Mouse (Mus musculus) brown adipose tissue, adult 24 weeks (tissue): ENCODE results near the gene Atcay. TPM values are rescaled to one million over a fixed set of nuclear protein-coding genes. Genes with fewer than 3 reads are reported as not detected.

Experiments
- H3K27ac ChIP-seq: fragments of 200-500 bp; replicated peaks from 2 replicates; pipeline ENCODE4 v1.5.1; 2012; ENCODE audit warnings: low read depth, mild to moderate bottlenecking, low read length
- H3K4me1 ChIP-seq: fragments of 200-500 bp; 2 replicates; pipeline ENCODE4 v1.6.1; 2012; ENCODE audit warnings: low read length, mixed read lengths; ENCODE audit not compliant: control insufficient read depth, insufficient read depth, insufficient read length
- H3K4me3 ChIP-seq: fragments of 200-500 bp; 2 replicates; pipeline ENCODE4 v1.5.1; 2012; ENCODE audit warnings: low read depth, mild to moderate bottlenecking, low read length, moderate library complexity; ENCODE audit not compliant: insufficient read depth
- polyA plus RNA-seq: library from polyadenylated mRNA; stranded (reverse); fragments of >200 nt; gene quantifications from 2 replicates; pipeline ENCODE4 v1.2.4, GENCODE M21; 2012; ENCODE audit not compliant: missing spikeins, insufficient read depth, insufficient read length

The Atcay gene
- polyA plus RNA-seq, 1 experiment = not detected

- H3K27ac ChIP-seq = no peak within 1 kb of the TSS
- no peak within 1 kb of the TSS for H3K4me3 ChIP-seq
- H3K4me1 ChIP-seq = no peaks in the 10 kb centered on the region
Measured at GRCm38 (mm10) chr10:81252424-81253419, 22.1 kb upstream of the Atcay start, which contains the start of gene Matk. Gene Matk, plus strand, starts transcription at chr10:81252935.

GRCm38 (mm10) chr10:81249442-81249841 is 18.8 kb upstream of the Atcay start:
- H3K4me3 ChIP-seq = no peak overlapping the region
- no peaks in the 10 kb centered on the region for H3K4me1 ChIP-seq
- H3K27ac ChIP-seq = no peak overlapping the region

DNA sequence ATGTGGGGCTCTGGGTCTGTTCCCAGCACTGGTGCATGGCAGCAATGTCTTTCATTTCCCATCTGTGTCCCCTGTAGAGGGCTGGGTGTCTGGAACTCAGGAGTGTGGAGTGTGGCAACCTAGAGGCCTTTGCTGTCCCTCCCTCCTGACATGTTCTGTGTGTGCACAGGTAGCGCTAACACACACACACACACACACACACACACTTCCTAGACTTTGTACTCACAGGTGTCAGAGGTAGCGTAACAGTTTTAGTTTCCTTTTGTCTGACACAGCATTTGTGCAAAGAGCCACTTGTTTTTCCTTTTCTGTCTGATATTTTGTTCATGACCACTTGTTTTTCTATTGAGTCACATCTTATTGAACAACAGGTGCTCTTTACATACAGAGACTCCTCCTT is 17.2 kb upstream of the Atcay start:
- H3K4me1 ChIP-seq = no peaks in the 10 kb centered on the region

GRCm38 (mm10) chr10:81245166-81245565 is 14.5 kb upstream of the Atcay start:
- Histone ChIP-seq H3K27ac (no peak overlapping the region), H3K4me1 (no peaks in the 10 kb centered on the region), H3K4me3 (no peak overlapping the region)

More for the DNA sequence above, 17.2 kb upstream of the Atcay start:
- Histone ChIP-seq H3K4me3 (no peak overlapping the region), H3K27ac (no peak overlapping the region)

- Histone ChIP-seq H3K27ac (no peak overlapping the region), H3K4me1 (no peaks in the 10 kb centered on the region), H3K4me3 (no peak overlapping the region)
Measured at GRCm38 (mm10) chr10:81244595-81244994, 14.0 kb upstream of the Atcay start.

- Histone ChIP-seq H3K27ac (no peak overlapping the region), H3K4me1 (no peaks in the 10 kb centered on the region), H3K4me3 (no peak overlapping the region)
Measured at GRCm38 (mm10) chr10:81244146-81244545, 13.5 kb upstream of the Atcay start.

GRCm38 (mm10) chr10:81242021-81242420 is 11.4 kb upstream of the Atcay start:
- H3K4me1 ChIP-seq = no peaks in the 10 kb centered on the region
- no peak overlapping the region for H3K27ac ChIP-seq
- H3K4me3 ChIP-seq = no peak overlapping the region

- Histone ChIP-seq H3K4me1 (no peaks in the 10 kb centered on the region), H3K4me3 (no peak overlapping the region), H3K27ac (no peak overlapping the region)
Measured at GRCm38 (mm10) chr10:81240876-81241275, 10.2 kb upstream of the Atcay start.

DNA sequence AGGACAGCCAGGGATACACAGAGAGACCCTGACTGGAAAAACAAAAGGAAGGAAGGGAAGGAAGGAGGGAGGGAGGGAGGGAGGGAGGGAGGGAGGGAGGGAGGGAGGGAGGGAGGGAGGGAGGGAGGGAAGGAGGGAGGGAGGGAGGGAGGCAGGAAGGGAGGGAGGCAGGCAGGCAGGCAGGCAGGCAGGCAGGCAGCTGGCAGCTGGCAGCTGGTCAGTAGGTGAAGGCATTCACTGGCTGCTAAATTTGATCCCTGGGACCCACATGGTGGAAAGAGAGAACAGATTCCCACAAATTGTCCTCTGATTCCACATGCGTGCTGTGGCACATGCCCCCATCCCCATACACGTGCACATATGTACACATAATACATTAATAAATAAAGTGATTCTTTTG is 8.0 kb upstream of the Atcay start:
- Histone ChIP-seq H3K27ac (no peak overlapping the region), H3K4me3 (no peak overlapping the region), H3K4me1 (peaks cover 7% of the 10 kb centered on the region; the same call in 1 of the 2 replicates)

DNA sequence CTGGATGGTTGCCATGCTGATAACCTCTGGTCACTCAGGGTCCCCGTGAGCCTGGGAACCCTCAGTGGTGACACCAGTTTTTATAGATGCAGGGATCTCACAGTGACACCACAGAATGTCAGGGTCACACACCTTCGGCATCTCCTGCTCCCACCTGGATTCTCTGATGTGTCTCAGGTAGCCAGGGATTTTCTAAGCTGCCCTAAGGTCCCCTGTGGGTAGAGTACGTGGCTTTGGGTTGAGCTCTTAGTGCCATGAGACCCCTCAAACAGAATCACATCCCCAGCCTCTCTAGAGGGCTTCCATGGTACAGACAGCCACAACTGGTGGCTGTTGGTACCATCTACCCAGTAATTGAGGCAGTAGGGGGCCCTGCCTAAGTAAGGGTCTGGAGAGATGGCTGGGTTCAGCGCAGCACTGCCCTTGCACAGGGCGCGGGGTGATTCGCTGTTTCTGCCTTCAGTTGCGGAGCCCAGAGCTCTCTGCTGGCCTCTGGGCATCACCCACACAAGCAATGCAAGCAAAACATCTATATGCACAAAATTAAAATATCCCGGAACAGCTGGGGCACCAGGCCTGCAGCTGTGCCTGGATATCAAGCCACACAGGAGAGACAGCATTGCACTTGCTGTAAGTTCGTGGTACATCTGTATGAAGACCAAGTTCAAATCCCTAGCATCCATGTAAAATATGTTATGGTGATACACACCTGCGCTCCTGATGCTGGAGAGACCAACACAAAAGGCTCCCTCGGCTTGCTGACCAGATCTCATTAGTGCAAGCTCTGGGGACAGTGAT is 6.0 kb upstream of the Atcay start:
- Histone ChIP-seq H3K4me3 (no peak overlapping the region), H3K27ac (no peak overlapping the region), H3K4me1 (peaks cover 12% of the 10 kb centered on the region)

DNA sequence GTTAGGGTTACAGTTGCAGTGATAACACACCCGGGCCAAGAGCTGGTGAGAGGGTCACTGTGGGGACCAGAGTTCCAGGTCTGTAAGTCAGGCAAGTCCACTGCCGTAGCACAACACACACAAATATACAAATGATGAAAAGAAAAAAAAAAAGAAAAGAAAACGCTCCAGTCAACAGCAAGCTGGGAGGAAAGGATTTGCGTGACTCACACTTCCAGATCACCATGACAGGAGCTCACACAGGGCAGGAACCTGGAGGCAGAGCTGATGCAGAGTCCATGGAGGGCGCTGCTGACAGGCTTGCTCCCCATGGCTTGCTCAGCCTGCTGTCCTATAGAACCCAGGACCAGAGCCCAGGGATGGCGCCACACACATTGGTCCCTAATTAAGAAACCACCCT is 3.6 kb upstream of the Atcay start:
- Histone ChIP-seq H3K27ac (no peak overlapping the region), H3K4me1 (peaks cover 12% of the 10 kb centered on the region), H3K4me3 (no peak overlapping the region)

DNA sequence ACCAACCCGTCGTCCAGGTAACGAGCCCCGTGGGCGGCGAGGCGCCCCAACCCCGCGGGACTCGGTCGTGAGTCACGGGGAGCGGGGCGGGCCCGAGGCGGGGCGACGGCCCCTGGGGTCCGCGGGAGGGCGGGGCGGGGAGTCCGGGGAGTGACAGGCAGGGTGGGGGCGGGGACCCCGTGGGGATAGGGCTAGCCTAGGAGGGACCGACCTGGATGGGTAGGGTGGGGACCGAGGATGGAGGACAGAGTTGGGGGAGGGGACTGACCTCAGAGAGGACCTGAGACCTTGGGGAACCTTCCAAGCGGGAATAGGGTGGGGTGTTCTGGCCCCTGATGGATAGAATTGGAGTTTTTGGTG is 2.6 kb upstream of the Atcay start:
- Histone ChIP-seq H3K27ac (no peak overlapping the region), H3K4me3 (peak overlapping the region; percentile 76), H3K4me1 (peaks cover 12% of the 10 kb centered on the region)

DNA sequence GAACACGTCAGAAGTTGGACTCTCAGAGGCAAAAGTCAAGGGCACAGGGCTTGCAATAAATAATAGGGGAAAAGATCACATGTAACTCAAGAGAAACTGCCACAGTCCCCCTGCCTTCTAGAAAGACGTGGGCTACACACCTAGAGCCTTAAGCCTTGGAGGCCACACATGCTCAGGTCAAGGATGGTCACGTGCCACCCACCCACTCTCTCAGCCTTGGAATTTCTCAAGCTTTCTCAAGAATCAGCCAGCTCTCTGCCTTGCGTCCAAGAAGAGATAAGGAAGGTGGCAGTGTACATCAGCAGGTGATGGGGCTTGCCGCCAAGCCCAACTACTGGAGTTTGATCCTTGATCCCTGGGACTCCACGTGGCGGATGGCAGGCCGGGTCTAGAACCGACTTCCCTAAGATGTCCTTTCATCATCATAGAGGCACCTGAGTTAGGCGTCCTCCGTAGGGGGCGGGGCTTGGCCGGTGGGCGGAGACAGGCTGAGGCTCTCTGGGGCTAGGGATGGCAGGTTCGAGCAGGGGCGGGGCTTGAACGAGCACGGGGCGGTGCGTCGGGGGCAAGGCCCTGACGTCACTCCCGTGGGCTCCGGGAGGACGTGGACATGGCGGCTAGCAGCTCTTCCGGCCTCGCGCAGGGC is 2.1 kb upstream of the Atcay start, which contains the start of gene Zfr2:
Gene Zfr2 (plus strand): TSS at position 576 of the 646 bp plus-strand sequence.
- Histone ChIP-seq H3K27ac (no peak within 1 kb of the TSS), H3K4me3 (peak within 1 kb of the TSS; percentile 76), H3K4me1 (peaks cover 12% of the 10 kb centered on the region)

- Histone ChIP-seq H3K4me3 (no peak overlapping the region), H3K27ac (no peak overlapping the region), H3K4me1 (peaks cover 12% of the 10 kb centered on the region)
Measured at GRCm38 (mm10) chr10:81231436-81231835, 803 bp upstream of the Atcay start.
